Mouse (Mus musculus) G1E (cell line): ENCODE results near the gene Gadd45g.

Source experiments
- CTCF ChIP-seq: IDR thresholded peaks from 2 replicates; pipeline ENCODE4 v1.5.1; 2012; ENCODE audit warnings: low read depth, low read length, inconsistent platforms, mixed read lengths
- GATA2 ChIP-seq: IDR thresholded peaks from 2 replicates; pipeline ENCODE4 v1.6.1; 2012; ENCODE audit warnings: low read depth, low read length, inconsistent platforms, borderline replicate concordance

GRCm38 (mm10) chr13:51799735-51800522 is 46.5 kb upstream of the Gadd45g start:
- no peak for TF ChIP-seq GATA2
- no peak for TF ChIP-seq CTCF
